Mouse (Mus musculus) liver, embryonic 13.5 days (tissue): ENCODE results near the gene Wnt10b. TPM values are rescaled to one million over a fixed set of nuclear protein-coding genes. Genes with fewer than 3 reads are reported as not detected.
A peak's percentile ranks its signal among the peaks of the same experiment; 100 is the strongest.

Experiments
- ATAC-seq: fragments of 200-750 bp; cut with Nextera tagmentation; 2 replicates; pipeline ENCODE4 v1.8.0; 2017; ENCODE audit warnings: low read depth, mild to moderate bottlenecking, moderate number of reproducible peaks, moderate library complexity
- DNase-seq: peaks from one replicate; pipeline ENCODE4 v3.0.0; 2022
- H3K27ac ChIP-seq: fragments of 300-500 bp; sonication (generic); 2 replicates; pipeline ENCODE4 v1.5.1; 2015; ENCODE audit warnings: moderate library complexity, mild to moderate bottlenecking, inconsistent platforms
- H3K27me3 ChIP-seq: fragments of 300-500 bp; sonication (generic); 2 replicates; pipeline ENCODE4 v1.6.1; 2015; ENCODE audit warnings: mild to moderate bottlenecking, inconsistent platforms
- H3K36me3 ChIP-seq: fragments of 300-500 bp; sonication (generic); 2 replicates; pipeline ENCODE4 v1.6.1; 2015; ENCODE audit warnings: mild to moderate bottlenecking, inconsistent platforms
- H3K4me1 ChIP-seq: fragments of 300-500 bp; sonication (generic); replicated peaks from 2 replicates; pipeline ENCODE4 v1.6.1; 2015; ENCODE audit warnings: inconsistent platforms
- H3K4me2 ChIP-seq: fragments of 300-500 bp; sonication (generic); 2 replicates; pipeline ENCODE4 v1.6.1; 2015; ENCODE audit warnings: inconsistent platforms, mild to moderate bottlenecking, moderate library complexity
- H3K4me3 ChIP-seq: fragments of 300-500 bp; sonication (generic); replicated peaks from 2 replicates; pipeline ENCODE4 v1.5.1; 2015; ENCODE audit warnings: mild to moderate bottlenecking, inconsistent platforms
- H3K9ac ChIP-seq: fragments of 300-500 bp; sonication (generic); 2 replicates; pipeline ENCODE4 v1.6.1; 2015; ENCODE audit warnings: mild to moderate bottlenecking, inconsistent platforms
- H3K9me3 ChIP-seq: fragments of 300-500 bp; sonication (generic); replicated peaks from 2 replicates; pipeline ENCODE4 v1.6.1; 2016; ENCODE audit warnings: inconsistent platforms
- WGBS: fragments of 180-500 bp; shearing (Covaris S2); methylation state at CpG from one replicate; pipeline ENCODE4 v1.1.7; 2015; ENCODE audit not compliant: insufficient replicate concordance; 5-methylcytosine and 5-hydroxymethylcytosine counted together
- polyA plus RNA-seq: library from polyadenylated mRNA; unstranded; fragments of >200 nt; fragmentation: Nextera tagmentation; extraction: Ambion mirVana; gene quantifications from 2 replicates; pipeline ENCODE4 v1.2.1, GENCODE M21; 2015

Gene Wnt10b
- polyA plus RNA-seq, 1 experiment from 2014 or later = not detected

- DNase-seq (no peak), ATAC-seq (no peak)
- peaks cover 3% of the 10 kb centered on the region; the same call in 1 of the 2 replicates for H3K9me3 ChIP-seq
- no peaks in the 10 kb centered on the region for H3K36me3 ChIP-seq
- no peak overlapping the region for H3K27ac ChIP-seq
- 26% methylated on average over 6 of the region's 6 CpGs for WGBS
- H3K27me3 ChIP-seq = peaks cover 91% of the 10 kb centered on the region
- no peak overlapping the region for H3K4me3 ChIP-seq
- no peak overlapping the region for H3K9ac ChIP-seq
- peaks cover 23% of the 10 kb centered on the region for H3K4me1 ChIP-seq
- H3K4me2 ChIP-seq = no peak overlapping the region
Observed at GRCm38 (mm10) chr15:98781166-98781565, 3.2 kb upstream of the Wnt10b start.

DNA sequence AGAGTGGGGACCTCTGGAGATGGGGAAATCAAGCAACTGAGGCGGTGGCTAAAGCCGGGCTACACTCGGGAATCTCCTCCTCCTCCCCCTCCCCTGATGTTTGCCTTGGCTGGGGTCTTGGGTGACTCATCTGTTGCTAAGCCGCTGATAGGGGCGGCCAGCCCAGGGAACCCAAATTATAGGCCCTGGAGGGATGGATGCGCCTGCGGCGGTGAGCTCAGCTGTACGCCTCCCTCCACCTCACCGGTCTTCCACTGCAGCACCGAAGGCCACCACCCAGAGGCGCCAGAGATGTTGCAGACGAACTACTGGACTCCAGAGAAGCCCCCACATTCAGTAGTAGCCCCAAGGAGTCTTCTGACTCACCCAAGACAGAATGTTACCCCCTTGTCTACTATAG is 2.6 kb upstream of the Wnt10b start:
- Histone ChIP-seq H3K27ac (no peak overlapping the region), H3K9ac (no peak overlapping the region), H3K4me2 (no peak overlapping the region), H3K27me3 (peaks cover 91% of the 10 kb centered on the region), H3K4me1 (peaks cover 27% of the 10 kb centered on the region), H3K36me3 (no peaks in the 10 kb centered on the region), H3K4me3 (no peak overlapping the region), H3K9me3 (peaks cover 2% of the 10 kb centered on the region; the same call in 1 of the 2 replicates)
- ATAC-seq = no peak
- 11% methylated on average over 13 of the region's 13 CpGs for WGBS
- DNase-seq = no peak

DNA sequence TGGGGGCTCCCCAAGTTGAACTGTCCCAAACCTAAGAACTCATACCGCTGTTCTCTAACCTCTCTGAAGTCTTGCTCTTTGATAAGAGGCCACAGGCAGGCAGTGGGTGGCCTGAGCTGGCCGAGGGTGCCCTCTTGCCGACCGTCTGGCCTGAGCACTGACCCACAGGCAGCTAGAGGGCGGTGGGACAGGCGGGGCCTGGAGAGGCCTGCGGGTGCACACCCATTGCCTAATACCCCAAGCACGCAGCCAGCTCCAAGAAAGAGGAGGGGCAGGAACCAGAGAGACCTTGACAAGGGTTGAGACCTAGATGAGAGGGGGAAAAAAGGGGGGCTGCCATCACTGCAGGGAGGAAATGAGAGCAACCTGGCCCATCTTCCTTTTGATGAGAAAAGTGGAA is 2.1 kb upstream of the Wnt10b start:
- H3K36me3 ChIP-seq = no peaks in the 10 kb centered on the region
- H3K4me3 ChIP-seq = no peak overlapping the region
- H3K27me3 ChIP-seq = peaks cover 91% of the 10 kb centered on the region
- no peak for ATAC-seq
- DNase-seq = no peak
- no peak overlapping the region for H3K4me2 ChIP-seq
- 6% methylated on average over 8 of the region's 8 CpGs for WGBS
- no peak overlapping the region for H3K9ac ChIP-seq
- no peaks in the 10 kb centered on the region for H3K9me3 ChIP-seq
- peaks cover 29% of the 10 kb centered on the region for H3K4me1 ChIP-seq
- H3K27ac ChIP-seq = no peak overlapping the region

GRCm38 (mm10) chr15:98778806-98779205 is 856 bp upstream of the Wnt10b start:
- H3K4me1 ChIP-seq = peaks cover 33% of the 10 kb centered on the region
- no peak for ATAC-seq
- no peak for DNase-seq
- no peaks in the 10 kb centered on the region for H3K36me3 ChIP-seq
- no peak overlapping the region for H3K9ac ChIP-seq
- peaks cover 93% of the 10 kb centered on the region for H3K27me3 ChIP-seq
- no peaks in the 10 kb centered on the region for H3K9me3 ChIP-seq
- no peak overlapping the region for H3K4me2 ChIP-seq
- H3K27ac ChIP-seq = no peak overlapping the region
- 0% methylated on average over 5 of the region's 11 CpGs for WGBS
- H3K4me3 ChIP-seq = no peak overlapping the region

- ATAC-seq = no peak
- no peak overlapping the region; the same call in 1 of the 2 replicates for H3K4me3 ChIP-seq
- no peak overlapping the region for H3K27ac ChIP-seq
- H3K27me3 ChIP-seq = peaks cover 98% of the 10 kb centered on the region
- peak overlapping the region; percentile 30; the same call in 1 of the 2 replicates for H3K4me2 ChIP-seq
- H3K36me3 ChIP-seq = no peaks in the 10 kb centered on the region
- peaks cover 33% of the 10 kb centered on the region for H3K4me1 ChIP-seq
- no peak overlapping the region for H3K9ac ChIP-seq
- no peak for DNase-seq
- WGBS = 1% methylated on average over 25 of the region's 25 CpGs
- H3K9me3 ChIP-seq = no peaks in the 10 kb centered on the region
Observed at GRCm38 (mm10) chr15:98778191-98778770, 331 bp upstream of the Wnt10b start.

DNA sequence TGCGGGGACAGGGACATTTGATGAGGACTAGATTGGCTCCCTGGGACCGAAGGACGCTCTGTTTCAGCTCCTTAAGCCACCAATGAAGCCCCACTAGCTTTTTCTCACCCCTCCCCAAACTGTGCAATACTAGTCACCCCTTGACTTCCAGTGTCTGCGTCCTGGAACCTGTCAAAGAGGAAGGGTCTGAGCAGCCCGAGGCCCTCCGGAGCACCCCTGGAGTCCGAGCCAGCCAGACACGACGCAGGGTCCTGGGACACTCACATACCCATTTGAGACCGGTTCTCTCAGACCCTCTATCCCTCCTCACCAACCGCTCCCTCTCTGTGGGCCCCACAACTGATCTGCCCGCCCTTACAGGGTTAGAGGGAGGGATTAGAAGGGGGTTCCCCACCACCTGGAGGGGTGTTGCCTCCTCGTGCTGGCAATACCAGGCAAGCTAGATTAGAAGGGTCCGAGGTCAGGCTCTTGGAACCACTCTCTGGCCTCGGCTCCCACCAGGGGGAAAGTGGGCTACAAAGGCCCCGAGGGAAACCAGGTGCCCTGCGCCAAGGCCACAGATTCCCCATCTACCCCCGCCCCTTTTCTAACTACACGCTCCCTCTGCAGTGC is 839 bp downstream of the Wnt10b start:
- H3K9ac ChIP-seq = no peak overlapping the region
- WGBS = 2% methylated on average over 19 of the region's 19 CpGs
- peaks cover 100% of the 10 kb centered on the region for H3K27me3 ChIP-seq
- peak overlapping the region; percentile 23; the same call in 1 of the 2 replicates for H3K4me3 ChIP-seq
- no peak for DNase-seq
- no peak overlapping the region for H3K27ac ChIP-seq
- H3K36me3 ChIP-seq = no peaks in the 10 kb centered on the region
- H3K9me3 ChIP-seq = no peaks in the 10 kb centered on the region
- no peak overlapping the region for H3K4me2 ChIP-seq
- no peak; the same call in 1 of the 2 replicates for ATAC-seq
- H3K4me1 ChIP-seq = peaks cover 45% of the 10 kb centered on the region

DNA sequence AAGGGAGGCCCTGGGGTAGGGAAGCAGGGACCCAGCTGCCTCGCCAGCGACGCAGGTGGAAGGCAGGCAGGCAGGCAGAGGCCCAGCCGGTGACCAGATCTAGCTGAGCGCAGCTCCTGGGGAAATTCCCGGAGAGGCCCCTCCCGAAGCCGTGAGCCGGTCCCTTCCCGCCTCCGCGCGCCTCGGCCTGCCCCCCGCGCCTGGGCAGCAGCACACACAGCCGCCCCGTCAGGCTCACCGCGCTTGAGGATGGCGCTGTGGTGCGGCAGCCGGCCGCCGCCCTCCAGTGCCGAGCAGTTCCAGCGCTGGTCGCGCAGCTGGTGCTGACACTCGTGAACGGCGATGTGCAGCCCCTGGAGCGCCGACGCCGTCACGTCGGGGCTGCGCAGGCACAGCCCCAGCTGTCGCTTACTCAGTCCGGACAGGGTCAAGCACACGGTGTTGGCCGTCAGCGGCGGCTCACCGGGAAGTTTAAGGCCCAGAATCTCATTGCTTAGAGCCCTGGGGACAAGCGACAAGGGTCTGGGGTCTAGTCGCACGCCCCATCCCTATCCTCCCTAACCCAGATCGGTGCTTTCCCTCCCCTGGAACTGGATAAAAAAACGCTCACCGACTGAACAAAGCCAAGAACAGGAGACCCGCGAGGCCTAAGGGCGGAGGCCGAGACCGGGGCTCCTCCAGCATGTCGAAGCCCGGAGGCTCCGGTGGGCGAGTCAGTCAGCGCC is 1.5 kb downstream of the Wnt10b start:
- peaks cover 46% of the 10 kb centered on the region for H3K4me1 ChIP-seq
- ATAC-seq = no peak
- peak overlapping the region; percentile 26; the same call in 1 of the 2 replicates for H3K4me2 ChIP-seq
- no peak overlapping the region for H3K9ac ChIP-seq
- H3K27me3 ChIP-seq = peaks cover 100% of the 10 kb centered on the region
- no peaks in the 10 kb centered on the region for H3K9me3 ChIP-seq
- DNase-seq = no peak
- 2% methylated on average over 62 of the region's 62 CpGs for WGBS
- no peak overlapping the region for H3K27ac ChIP-seq
- no peaks in the 10 kb centered on the region for H3K36me3 ChIP-seq
- peak overlapping the region; percentile 23 for H3K4me3 ChIP-seq

DNA sequence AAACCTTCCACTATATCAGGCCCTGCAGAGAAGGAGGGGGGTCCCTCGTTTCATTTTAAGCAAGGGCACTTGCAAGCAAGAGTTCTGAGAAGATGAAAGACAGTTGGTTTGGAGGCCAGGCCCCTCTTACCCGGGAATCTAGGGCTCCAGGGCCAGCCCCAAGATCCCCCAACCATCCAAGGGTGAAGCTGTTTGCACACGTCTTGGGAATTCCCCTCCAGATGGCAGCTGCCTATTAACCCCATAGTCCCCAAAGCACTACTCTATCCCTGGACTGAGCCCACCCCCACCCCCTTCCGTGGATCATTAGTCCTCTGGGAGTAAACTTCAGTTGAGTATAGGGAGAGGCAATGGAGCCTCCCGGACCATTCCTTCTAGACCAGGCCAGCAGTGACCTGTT is 2.4 kb downstream of the Wnt10b start:
- WGBS = 11% methylated on average over 5 of the region's 5 CpGs
- no peak for DNase-seq
- H3K4me2 ChIP-seq = no peak overlapping the region
- H3K27me3 ChIP-seq = peaks cover 100% of the 10 kb centered on the region
- H3K9me3 ChIP-seq = no peaks in the 10 kb centered on the region
- no peaks in the 10 kb centered on the region for H3K36me3 ChIP-seq
- H3K4me3 ChIP-seq = no peak overlapping the region
- H3K9ac ChIP-seq = no peak overlapping the region
- H3K4me1 ChIP-seq = peaks cover 46% of the 10 kb centered on the region
- H3K27ac ChIP-seq = no peak overlapping the region
- ATAC-seq = no peak

DNA sequence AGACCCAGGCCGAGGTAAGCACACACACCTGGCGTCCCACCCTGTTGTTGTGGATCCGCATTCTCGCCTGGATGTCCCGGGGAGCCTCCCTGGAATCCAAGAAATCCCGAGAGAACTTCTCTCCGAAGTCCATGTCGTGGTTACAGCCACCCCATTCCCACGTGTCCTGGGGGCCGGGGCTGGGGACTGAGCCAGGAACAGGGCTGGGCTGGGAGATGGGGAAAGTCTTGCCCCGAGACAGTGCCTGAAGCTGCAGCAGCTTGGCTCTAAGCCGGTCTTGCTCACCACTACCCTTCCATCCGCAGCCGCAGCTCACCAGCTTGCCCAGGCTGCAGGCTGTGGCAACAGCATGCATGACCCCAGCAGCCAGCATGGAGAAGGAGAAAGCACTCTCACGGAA is 3.9 kb downstream of the Wnt10b start:
- Histone ChIP-seq H3K9me3 (no peaks in the 10 kb centered on the region), H3K27me3 (peaks cover 99% of the 10 kb centered on the region), H3K36me3 (no peaks in the 10 kb centered on the region), H3K9ac (no peak overlapping the region), H3K4me3 (no peak overlapping the region), H3K4me2 (no peak overlapping the region), H3K27ac (no peak overlapping the region), H3K4me1 (peaks cover 46% of the 10 kb centered on the region)
- no peak for ATAC-seq
- DNase-seq = no peak
- WGBS = 22% methylated on average over 15 of the region's 15 CpGs

- Histone ChIP-seq H3K9ac (peak overlapping the region; percentile 46), H3K36me3 (no peaks in the 10 kb centered on the region), H3K27ac (no peak overlapping the region), H3K27me3 (peaks cover 99% of the 10 kb centered on the region), H3K9me3 (no peaks in the 10 kb centered on the region), H3K4me1 (peaks cover 37% of the 10 kb centered on the region), H3K4me2 (peak overlapping the region; percentile 65), H3K4me3 (peak overlapping the region; percentile 50)
- 2% methylated on average over 36 of the region's 36 CpGs for WGBS
- ATAC-seq = no peak; the same call in 1 of the 2 replicates
- peak; percentile 23 for DNase-seq
Observed at GRCm38 (mm10) chr15:98772511-98773211, 5.3 kb downstream of the Wnt10b start.

DNA sequence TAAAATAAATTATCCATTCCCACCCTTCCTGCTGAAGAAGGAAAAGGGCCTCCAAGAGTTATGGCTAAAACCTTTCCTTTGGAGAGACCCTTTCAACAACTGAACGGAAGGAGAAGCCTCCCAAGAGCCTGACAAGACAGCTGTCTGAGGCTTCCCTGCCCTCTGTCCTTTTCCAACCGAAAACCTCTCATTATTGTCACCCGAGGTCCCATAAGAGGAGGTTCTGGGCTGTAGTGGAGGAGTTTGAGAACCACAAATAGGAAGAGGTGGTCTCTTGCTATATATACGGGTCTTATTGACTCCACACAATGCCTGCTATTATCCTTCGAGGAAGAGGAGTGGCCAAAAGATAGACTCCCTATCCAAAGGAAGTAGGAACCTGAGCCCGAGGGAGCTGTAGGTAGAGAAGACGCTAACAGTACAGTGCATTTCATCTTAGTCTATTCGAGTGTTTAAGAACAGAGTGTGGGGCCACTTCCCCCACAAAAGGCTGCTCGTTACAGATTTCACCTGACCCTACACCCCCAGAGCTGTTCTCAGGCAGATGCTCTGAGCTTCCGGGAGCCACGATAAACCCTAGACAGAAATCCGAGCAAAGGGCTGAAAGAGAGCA is 6.0 kb downstream of the Wnt10b start:
- peaks cover 30% of the 10 kb centered on the region for H3K4me1 ChIP-seq
- no peak overlapping the region for H3K9ac ChIP-seq
- peak overlapping the region; percentile 50 for H3K4me3 ChIP-seq
- no peak overlapping the region for H3K27ac ChIP-seq
- peaks cover 92% of the 10 kb centered on the region for H3K27me3 ChIP-seq
- no peak for DNase-seq
- 5% methylated on average over 12 of the region's 12 CpGs for WGBS
- no peaks in the 10 kb centered on the region for H3K9me3 ChIP-seq
- H3K4me2 ChIP-seq = peak overlapping the region; percentile 65
- ATAC-seq = no peak
- no peaks in the 10 kb centered on the region for H3K36me3 ChIP-seq
